ENCODE assay signal across 9 mouse cellular contexts in genomic region chr7:35176412-35177381, GRCm38 (mm10). TPM values are rescaled to one million over a fixed set of nuclear protein-coding genes. Genes with fewer than 3 reads are reported as not detected.
DNase-seq lines count a peak whose midpoint lies in the region; ATAC-seq and TF ChIP-seq lines count a peak whose summit lies in the region.
"Had no signal": no experiment of that assay in that cellular context is flagged by ENCODE, and none has a peak within 500 bp of the region (broad histone marks: within the 10 kb centered on the region; RNA-seq: fewer than 3 reads in every experiment).

No protein-coding gene starts in this region.

- TF ChIP-seq EP300 in liver, postnatal 0 days (IDR thresholded peaks at IDR 0.05; ENCODE audit: low read depth) = no peak

- no peak overlapping the region for H3K9ac ChIP-seq in liver, postnatal 0 days (replicated peaks)
- H3K9ac ChIP-seq: liver, embryonic 13.5 days had no signal

- no peaks in the 10 kb centered on the region; the same call in 1 of the 2 replicates for H3K4me1 ChIP-seq in liver, postnatal 0 days (ENCODE audit: insufficient read depth)

- no peaks in the 10 kb centered on the region for H3K9me3 ChIP-seq in liver, postnatal 0 days (ENCODE audit: low read length)
- H3K9me3 ChIP-seq: liver, embryonic 13.5 days had no signal

- no peaks in the 10 kb centered on the region for H3K36me3 ChIP-seq in liver, postnatal 0 days (replicated peaks; ENCODE audit: insufficient read depth, low read length)
- H3K36me3 ChIP-seq: liver, embryonic 13.5 days had no signal

- H3K4me2 ChIP-seq in liver, postnatal 0 days (ENCODE audit: low read depth, low read length) = no peak overlapping the region
- H3K4me2 ChIP-seq: liver, embryonic 13.5 days had no signal

- intact Hi-C loops in gastrocnemius, adult 2 months (cut with DNase I) = loop anchor here (10.0 kb wide), 1 partner anchor 322 kb away; no protein-coding TSS in a partner anchor

- no peak overlapping the region for H3K4me3 ChIP-seq in gastrocnemius, adult 2 months
- H3K4me3 ChIP-seq in liver, postnatal 0 days (ENCODE audit: low read depth, low read length) = no peak overlapping the region
- H3K4me3 ChIP-seq: liver, embryonic 13.5 days had no signal

- TF ChIP-seq CTCF in gastrocnemius, adult 2 months (IDR thresholded peaks at IDR 0.05) = peak; percentile 62
- TF ChIP-seq CTCF in liver, postnatal 0 days (IDR thresholded peaks at IDR 0.05; ENCODE audit: low read depth) = peak; percentile 61

- no peaks in the 10 kb centered on the region for H3K27me3 ChIP-seq in liver, postnatal 0 days (ENCODE audit: insufficient read depth, low read length)
- H3K27me3 ChIP-seq: liver, embryonic 13.5 days had no signal

- ATAC-seq in liver, postnatal 0 days = no peak

- H3K27ac ChIP-seq in gastrocnemius, adult 2 months = no peak overlapping the region
- no peak overlapping the region for H3K27ac ChIP-seq in liver, postnatal 0 days (ENCODE audit: low read depth)
- H3K27ac ChIP-seq: liver, embryonic 13.5 days had no signal

- peak; percentile 36 for DNase-seq in gastrocnemius, adult 2 months
- no peak for DNase-seq in gastrocnemius, adult 8-10 months (ENCODE audit: low spot score in 2 of 2)
- peak; percentile 9 for DNase-seq in thymus, postnatal 25 days
- DNase-seq in thymus, postnatal 0 days (ENCODE audit: low spot score) = no peak
- peak; percentile 30 for DNase-seq in embryo, embryonic 11.5 days (ENCODE audit: low read depth, low spot score)
- no peak for DNase-seq in liver, postnatal 0 days
- no peak for DNase-seq in yolk sac, embryonic 10.5 days (ENCODE audit: low spot score)
- no peak for DNase-seq in layer of hippocampus, postnatal 14 days (ENCODE audit: low spot score in 2 of 2)
- DNase-seq: liver, embryonic 13.5 days had no signal

- 47% methylated on average over 18 of the region's 18 CpGs for WGBS in liver, postnatal 0 days (ENCODE audit: insufficient replicate concordance)

RNA-seq across cellular contexts. Expression of gene Slc7a10, which starts 9.5 kb away (rescaled TPM):
- under 1 TPM; 0.31 to 0.47 TPM for total RNA-seq in gastrocnemius, adult 2 months (2021)
- 1 to 10 TPM in 3 of 4 experiments, under 1 TPM in 1; 0.82 to 3.1 (median 1.9) TPM for total RNA-seq in gastrocnemius, adult 8-10 months (2022)
- 0.28 and 0.33 TPM in 2 replicates for polyA plus RNA-seq in thymus, postnatal 0 days (2015; fragmentation: Nextera tagmentation; extraction: Ambion mirVana)
- polyA plus RNA-seq in liver, postnatal 0 days (2015; fragmentation: Nextera tagmentation; extraction: Ambion mirVana) = 0.12 TPM in 2 replicates
- 10 to 100 TPM; 54.5 to 63.4 TPM for total RNA-seq in layer of hippocampus, postnatal 14 days (2021)

RNA-seq across cellular contexts. Expression of gene Lrp3, which starts 38.6 kb away (rescaled TPM):
- 1 to 10 TPM; 7.5 to 8.6 TPM for total RNA-seq in gastrocnemius, adult 2 months (2021)
- 1 to 10 TPM; 5.0 to 6.0 (median 5.3) TPM for total RNA-seq in gastrocnemius, adult 8-10 months (2022)
- 0.42 and 0.43 TPM in 2 replicates for polyA plus RNA-seq in thymus, postnatal 0 days (2015; fragmentation: Nextera tagmentation; extraction: Ambion mirVana)
- polyA plus RNA-seq in liver, postnatal 0 days (2015; fragmentation: Nextera tagmentation; extraction: Ambion mirVana) = 0.61 and 0.69 TPM in 2 replicates
- 10 to 100 TPM; 75.0 to 75.7 TPM for total RNA-seq in layer of hippocampus, postnatal 14 days (2021)

RNA-seq across cellular contexts. Expression of gene Cebpa, which starts 57.6 kb away (rescaled TPM):
- total RNA-seq in gastrocnemius, adult 2 months (2021) = 1 to 10 TPM; 3.0 to 4.2 TPM
- 10 to 100 TPM in 1 of 4 experiments, 1 to 10 TPM in 3; 3.0 to 10.9 (median 6.4) TPM for total RNA-seq in gastrocnemius, adult 8-10 months (2022)
- polyA plus RNA-seq in thymus, postnatal 0 days (2015; fragmentation: Nextera tagmentation; extraction: Ambion mirVana) = 5.2 and 6.2 TPM in 2 replicates
- 20.2 and 34.0 TPM in 2 replicates for polyA plus RNA-seq in liver, postnatal 0 days (2015; fragmentation: Nextera tagmentation; extraction: Ambion mirVana)
- 10 to 100 TPM; 16.4 to 16.9 TPM for total RNA-seq in layer of hippocampus, postnatal 14 days (2021)

Comparison
In these comparisons a context has a peak if more than half of its experiments do, and no peak if none do; other contexts are left out.
1. DNase-seq: peak in gastrocnemius, adult 2 months (single experiment), thymus, postnatal 25 days (single experiment) and embryo, embryonic 11.5 days (single experiment); none in gastrocnemius, adult 8-10 months (0 of 2), thymus, postnatal 0 days (single experiment), liver, postnatal 0 days (single experiment), yolk sac, embryonic 10.5 days (single experiment) and layer of hippocampus, postnatal 14 days (0 of 2).
2. RNA of gene Slc7a10, which starts 9.5 kb away (total RNA-seq): 54.5 to 63.4 TPM in layer of hippocampus, postnatal 14 days; 0.82 to 3.1 TPM in gastrocnemius, adult 8-10 months and 0.31 to 0.47 TPM in gastrocnemius, adult 2 months; every median in the first group is over 10 times any median in the second.
3. RNA of gene Lrp3, which starts 38.6 kb away (total RNA-seq): 75.0 to 75.7 TPM in layer of hippocampus, postnatal 14 days; 7.5 to 8.6 TPM in gastrocnemius, adult 2 months and 5.0 to 6.0 TPM in gastrocnemius, adult 8-10 months; every median in the first group is over 4 times any median in the second.